Mouse (Mus musculus): ENCODE data around the gene Ccdc83. TPM values are rescaled to one million over a fixed set of nuclear protein-coding genes. Genes with fewer than 3 reads are reported as not detected.

The Ccdc83 gene
- total RNA-seq (2021): under 1 TPM; 0.24 to 0.28 TPM

DNA sequence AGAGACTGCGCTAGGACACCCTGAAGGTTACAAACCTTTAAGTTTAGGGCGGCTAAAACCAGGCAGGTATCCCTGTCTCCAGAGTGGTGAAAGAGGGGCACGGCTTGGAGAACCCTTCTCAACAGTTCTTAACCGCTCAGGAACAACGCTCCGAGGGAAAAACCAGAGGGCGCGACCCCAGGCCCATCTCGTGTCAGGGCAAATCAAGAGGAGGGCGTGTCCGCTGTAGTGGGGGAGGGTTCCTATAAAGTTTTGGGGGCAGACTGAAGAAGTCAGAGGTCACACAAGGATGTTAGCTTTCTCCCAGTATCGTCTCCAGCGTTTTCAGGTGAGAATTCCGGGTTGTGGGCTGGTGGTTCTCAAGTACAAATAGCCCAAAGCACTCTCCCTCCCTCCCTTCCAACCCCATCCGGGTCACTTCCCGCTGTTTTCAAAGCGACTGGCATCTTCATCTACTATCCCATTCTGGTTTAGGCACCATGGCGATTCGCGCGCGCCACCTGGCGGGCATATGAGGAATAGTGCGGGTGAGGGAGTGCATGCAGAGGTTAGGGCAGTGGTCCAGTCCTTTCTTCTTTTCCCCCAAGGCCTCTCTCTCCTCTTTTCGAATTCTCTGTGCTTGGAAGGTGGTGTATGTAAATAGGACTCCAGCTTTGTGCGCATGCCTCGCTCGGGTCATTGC, at the start of gene Ccdc83:
Gene Ccdc83, minus strand, starts transcription at position 489 of the 682 bp plus-strand sequence.
- intact Hi-C loops (cut with DNase I): loop anchor here (1.0 to 5.0 kb wide), 4 partner anchors 113 to 267 kb away; no protein-coding TSS in a partner anchor
- peak; percentile 82 to 83 for DNase-seq

DNA sequence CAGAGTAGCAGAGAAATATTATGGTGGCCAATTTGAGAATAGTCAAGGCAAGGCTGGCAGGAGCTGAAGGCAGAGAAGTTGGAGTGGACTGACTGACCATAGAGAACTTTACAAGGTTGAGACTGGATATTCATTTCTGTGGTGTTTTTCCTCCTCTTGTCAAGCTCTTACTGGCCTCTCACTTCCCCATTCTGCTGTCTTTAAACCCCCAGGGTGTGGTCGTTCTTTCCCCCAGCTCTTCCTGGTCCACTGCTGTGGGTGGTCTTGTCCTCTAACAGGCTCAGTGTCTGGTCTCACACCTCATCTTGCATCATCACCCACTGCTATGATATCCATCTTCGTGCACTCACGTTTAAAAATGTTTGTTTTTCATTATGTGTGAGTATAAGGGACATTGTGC, 47.8 kb upstream of the Ccdc83 start:
- no peak for DNase-seq
- intact Hi-C loops (cut with DNase I): no loop called here

DNA sequence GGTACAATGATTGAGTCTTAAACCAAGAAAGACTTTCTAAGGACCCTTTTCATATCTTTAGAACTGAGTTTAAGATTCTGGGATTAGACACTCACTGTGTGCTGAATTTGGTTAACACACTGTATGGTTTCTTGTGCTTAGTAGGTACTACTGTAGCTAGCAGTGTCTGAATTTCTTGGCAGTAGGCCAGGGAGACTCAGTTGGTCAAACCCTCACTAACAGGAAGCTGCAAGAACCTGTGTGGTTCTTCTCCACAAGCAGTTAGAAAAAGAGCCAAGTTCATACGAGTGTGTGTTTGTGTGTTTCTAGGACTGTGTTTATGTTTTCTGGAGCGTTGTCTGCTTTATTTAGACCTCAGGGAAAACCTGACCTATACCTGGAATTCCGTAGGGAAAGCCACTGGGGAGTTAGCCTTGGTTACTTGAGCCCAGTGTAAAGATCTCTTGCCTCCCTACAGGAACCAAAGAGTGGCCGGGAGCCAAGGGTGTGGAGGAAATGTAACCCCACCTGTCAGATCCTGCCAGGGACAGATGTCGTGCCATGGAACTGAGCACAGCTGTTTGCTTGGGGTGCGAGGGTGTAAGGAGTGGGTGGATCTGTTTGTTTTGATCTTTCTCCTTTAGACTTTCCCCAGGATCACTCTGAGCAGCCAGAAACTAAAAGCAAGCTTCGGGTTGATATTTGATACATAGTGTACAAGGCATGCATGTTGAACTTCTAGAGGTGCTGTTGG, 46.7 kb upstream of the Ccdc83 start:
- intact Hi-C loops (cut with DNase I): no loop called here
- DNase-seq: peak in 1 of 2 experiments; percentile 5

DNA sequence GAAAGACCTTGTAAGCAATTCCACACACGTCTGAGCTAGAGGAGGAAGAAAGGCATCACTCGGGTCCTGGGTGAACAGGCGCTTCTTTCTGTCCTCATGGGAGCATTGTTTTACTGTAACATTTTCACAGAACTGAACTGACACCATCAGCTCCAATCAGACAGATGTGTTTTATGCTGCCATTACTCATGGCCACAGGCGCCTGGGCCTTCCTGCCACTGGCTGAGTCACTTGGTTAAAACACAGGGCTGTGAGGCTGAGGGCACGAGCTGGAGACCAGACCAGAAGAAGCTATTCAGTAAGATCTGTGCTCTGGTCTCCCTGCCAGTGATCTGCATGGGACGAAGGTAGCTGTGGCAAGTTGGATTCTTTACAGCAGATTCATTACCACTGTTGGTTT, 42.4 kb upstream of the Ccdc83 start:
- intact Hi-C loops (cut with DNase I): no loop called here
- no peak for DNase-seq

DNA sequence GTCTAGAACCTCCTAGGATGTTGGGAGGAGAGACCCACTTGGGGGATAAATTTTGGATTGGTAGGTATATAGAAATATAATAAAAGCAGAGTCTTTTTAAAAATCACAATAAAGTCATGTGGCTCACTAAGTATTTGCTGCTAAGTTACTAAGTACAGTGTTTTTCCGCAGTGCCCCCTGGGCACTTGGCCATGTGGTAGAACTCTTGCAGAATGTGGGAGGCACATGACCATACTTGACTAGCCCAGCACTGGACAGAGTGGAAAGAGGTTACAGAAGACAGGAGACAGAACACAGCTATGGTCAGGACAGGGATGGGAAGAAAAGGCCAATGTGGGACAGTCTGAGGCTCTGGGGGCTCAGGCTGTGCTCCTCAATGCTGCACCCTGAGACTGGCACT, 41.4 kb upstream of the Ccdc83 start:
- no peak for DNase-seq
- intact Hi-C loops (cut with DNase I): no loop called here

DNA sequence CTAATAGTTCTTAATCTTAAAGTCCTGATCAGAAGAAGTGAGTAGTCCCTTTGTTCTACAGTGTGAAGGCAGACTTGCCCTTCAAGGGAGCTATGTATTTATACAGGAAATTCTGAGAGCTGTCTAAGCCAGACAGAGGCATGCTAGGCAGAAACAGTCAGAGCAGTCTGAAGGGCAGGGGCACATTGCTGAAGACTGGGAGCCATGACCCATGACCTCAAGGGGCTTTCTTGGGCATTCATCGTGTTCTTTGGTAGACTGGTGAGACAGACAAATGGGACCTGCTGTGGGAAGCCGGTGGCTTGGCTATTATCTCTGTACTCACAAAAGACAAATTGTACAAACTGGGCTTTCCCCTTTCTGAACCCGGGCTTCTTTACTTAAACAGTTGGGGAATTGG, 40.5 kb upstream of the Ccdc83 start:
- DNase-seq: no peak
- intact Hi-C loops (cut with DNase I): no loop called here

DNA sequence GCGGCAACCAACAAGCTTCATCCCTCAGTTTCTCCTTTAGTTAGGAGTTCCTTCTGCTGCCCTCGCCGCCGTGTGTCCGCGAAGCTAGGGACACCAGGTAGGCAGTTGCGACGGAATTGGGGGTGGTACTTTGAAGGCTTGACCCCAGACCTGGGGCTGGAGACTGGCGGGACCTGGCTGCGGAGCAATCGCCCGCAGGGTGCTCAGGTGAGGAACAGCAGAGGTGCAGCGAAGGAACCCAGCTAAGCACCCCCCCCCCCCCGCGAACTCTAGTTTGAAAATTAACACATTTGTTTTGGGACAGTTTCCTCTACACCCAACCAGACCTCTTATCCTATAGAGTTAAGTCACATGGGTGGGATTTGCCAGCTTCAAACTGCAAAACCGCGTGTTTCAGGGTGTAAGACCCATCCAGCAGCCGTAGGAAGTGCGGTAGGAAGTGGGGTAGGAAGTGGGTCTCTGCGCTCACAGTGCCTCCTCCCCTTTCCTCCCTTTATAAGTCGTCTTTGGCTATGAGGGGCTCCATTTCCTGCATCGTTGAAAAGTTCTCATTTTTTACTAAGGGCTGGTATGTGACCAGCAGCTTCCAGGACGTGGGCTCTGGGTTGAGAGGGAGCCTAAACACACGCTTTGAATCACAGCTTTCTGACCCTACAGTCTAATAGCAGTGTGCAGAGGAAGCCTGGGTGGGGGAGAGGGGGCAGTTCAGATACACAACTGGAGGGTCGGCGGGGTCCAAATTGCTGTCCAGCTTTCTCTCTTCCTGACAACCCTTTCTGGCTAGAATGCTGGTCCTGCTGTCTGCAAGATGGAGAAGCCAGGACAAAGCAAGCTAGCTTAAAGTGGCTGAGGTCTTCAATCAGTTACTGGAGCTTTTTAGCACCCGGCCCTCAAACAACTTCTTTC, 37.3 kb upstream of the Ccdc83 start:
- intact Hi-C loops (cut with DNase I): no loop called here
- no peak for DNase-seq

DNA sequence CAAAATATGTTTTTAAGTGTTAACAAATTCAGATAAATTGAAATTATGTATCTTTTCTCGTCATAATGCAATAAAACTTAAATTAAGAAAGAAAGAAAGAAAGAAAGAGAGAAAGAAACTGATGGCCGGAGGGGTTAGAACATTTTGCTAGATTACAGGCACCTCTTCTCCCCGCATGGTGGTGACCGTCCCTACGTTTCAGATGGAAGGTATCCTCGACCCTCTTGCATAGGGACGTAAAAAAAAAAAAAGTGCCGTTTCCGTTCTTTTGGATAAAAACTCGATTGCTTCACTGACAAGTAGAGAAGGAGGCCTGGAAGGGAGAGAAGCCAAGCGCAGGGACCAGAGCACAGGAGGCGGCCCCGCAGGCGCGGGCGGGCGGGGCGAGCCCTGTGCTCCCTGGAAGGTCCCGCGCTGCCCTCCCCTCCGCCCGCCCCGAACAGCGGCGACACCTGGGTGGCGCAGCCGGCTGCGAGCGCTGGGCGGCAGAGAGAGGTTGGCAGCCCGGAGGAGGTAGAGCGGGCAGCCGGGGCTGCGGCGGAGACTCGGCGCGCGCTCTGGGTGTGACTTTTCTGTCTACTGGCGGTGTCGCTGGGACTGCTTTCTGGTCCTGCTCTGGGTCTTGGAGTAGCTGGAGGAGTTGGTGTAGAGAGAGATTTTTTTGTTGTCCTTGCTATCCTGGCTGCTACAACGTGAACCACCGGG, 36.5 kb upstream of the Ccdc83 start, which contains the start of gene Sytl2:
Gene Sytl2, plus strand, starts transcription at position 311 of the 705 bp plus-strand sequence.
- intact Hi-C loops (cut with DNase I): no loop called here
- peak; percentile 49 to 57 for DNase-seq

DNA sequence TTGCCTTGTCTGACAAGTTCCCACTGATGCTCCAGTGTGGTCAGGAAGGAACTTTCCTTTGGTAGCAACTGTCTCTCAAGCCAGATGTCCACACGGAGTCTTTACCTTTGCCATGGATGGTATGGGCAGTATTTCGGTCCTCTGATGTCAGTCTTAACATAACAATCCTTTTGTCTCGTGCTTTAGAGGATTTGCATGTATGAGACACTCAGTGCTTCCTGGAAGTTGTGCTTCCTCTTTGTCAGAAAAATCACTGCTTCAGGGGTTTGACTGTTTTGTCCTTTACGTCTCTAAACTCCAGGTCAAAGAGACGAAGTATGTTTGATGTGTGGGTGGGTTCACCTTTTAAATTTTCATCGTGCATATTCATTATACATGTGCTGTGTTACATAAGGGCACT, 26.3 kb upstream of the Ccdc83 start:
- no peak for DNase-seq
- intact Hi-C loops (cut with DNase I): no loop called here

DNA sequence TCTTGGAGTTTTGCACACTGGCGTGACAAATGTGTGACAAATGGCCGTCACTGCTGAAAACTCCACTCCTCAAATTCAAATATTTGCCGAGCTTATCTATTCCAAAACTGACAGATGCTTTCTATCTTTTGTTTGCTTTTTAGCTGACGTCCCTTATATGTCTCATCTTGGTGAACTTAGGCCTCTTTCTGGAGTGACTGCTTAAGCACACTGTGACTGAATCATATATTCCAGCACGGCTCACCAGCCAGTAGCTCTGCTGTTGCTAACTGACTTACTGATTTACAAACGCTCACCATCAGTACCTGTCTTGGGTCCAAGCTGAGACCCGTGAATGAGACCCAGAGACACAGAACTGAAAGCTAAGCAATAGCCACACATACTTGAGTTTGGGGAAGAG, 19.2 kb upstream of the Ccdc83 start:
- intact Hi-C loops (cut with DNase I): no loop called here

DNA sequence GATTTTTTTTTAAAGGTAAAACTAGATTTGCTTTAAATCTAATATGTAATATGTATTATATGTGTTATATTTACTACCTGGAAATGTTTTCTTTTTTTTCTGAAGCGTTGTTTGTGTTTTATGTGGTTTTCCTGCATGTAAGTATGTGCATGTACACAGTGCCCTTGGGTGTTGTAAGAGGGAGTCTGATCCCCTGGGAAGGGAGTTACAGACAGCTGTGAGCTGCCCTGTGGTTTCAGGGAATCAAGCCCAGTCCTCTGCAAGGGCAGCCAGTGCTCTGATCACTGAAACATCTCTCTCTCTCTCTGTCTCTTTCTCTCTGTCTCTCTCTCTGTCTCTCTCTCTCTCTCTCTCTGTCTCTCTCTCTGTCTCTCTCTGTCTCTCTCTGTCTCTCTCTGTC, 17.2 kb upstream of the Ccdc83 start:
- DNase-seq: no peak
- intact Hi-C loops (cut with DNase I): no loop called here

More for the DNA sequence above, 19.2 kb upstream of the Ccdc83 start:
- no peak for DNase-seq

DNA sequence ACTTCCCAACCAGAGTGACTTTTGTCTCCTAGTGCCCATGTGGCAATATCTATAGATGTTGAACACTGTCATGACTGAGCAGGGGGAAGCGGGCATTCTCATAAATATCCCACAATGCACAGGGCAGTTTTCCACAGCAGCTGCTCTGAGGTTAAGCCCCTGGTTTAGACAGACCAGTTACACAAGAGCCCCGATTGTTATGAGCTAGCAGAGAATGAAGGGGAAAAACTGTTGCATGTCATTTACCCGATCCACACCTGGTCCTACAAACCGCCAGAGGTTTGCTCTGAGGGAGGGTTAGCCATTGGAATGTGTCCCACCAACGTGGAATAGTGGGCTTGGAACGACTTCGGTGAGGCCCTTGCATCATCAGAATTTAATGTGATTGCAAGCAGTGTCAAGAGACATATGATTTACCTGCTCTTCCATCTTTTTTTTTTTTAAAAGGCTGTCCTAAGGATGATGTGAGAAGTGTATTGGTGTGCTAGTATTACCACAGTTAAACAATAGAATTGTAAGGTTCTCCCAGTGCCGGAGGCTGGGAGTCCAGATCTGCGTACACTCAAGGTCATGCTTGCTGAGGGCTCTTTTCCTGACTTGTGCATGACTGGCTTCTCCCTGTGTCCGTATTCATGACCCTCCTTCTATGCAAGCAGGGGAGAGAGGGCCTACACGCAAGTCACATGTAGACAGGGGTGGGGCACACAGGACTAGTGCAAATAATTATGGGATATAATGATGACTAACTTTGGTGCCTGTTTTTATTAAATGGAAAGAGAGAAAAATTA, 16.4 kb upstream of the Ccdc83 start:
- no peak for DNase-seq
- intact Hi-C loops (cut with DNase I): no loop called here

DNA sequence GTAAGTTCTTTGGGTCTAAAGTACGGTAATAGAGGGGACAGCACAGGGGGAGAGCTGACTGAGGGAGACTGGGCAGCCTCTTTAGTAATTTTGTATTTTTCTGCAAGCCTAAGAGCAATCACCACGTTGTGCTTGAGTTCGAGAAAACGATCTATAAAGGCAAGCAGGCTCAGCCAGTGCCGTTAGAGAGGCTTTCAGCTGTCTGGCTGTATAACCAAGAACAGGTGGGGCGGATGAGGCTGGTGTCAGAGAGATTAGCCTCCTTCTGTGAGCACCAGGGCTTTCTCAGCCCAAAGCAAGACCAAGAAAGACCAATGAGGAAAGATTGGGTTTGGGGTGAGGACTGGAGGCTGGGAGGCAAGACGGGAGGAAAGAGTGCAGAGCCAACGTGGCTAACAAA, 15.3 kb upstream of the Ccdc83 start:
- no peak for DNase-seq

DNA sequence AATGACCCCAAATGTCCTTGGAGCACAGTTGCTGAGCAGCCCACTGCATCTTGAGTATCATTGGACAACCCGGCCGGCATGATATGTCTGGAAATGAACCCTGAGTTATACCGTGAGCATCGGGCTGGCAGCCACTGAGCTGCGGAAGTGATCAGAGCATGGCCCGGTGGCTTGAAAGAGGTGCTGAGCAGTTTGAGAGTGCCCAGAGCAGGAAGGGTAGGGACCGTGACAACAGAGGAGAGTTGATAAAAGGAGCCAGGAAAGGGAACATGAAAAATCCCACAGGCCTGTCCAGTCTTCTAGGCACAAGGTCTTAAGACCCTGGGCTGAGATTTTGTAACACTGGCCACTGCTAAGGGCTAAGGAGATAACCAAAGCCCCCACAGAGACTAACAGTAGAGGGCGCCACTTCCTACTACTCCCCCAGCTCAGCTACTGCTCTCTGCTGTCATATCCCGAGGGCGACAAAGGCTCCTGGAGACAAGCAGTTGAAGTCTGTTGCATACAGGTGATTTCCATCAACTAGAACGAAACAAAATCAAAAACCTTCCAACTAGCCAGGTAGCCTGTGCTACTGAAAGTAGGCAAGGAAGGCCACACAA, 14.8 kb upstream of the Ccdc83 start:
- DNase-seq: peak; percentile 26 to 27
- intact Hi-C loops (cut with DNase I): loop anchor here (1.0 kb wide), 1 partner anchor 130 kb away; no protein-coding TSS in a partner anchor

More for the DNA sequence above, 15.3 kb upstream of the Ccdc83 start:
- intact Hi-C loops (cut with DNase I): loop anchor here (1.0 kb wide), 1 partner anchor 129 kb away; no protein-coding TSS in a partner anchor

DNA sequence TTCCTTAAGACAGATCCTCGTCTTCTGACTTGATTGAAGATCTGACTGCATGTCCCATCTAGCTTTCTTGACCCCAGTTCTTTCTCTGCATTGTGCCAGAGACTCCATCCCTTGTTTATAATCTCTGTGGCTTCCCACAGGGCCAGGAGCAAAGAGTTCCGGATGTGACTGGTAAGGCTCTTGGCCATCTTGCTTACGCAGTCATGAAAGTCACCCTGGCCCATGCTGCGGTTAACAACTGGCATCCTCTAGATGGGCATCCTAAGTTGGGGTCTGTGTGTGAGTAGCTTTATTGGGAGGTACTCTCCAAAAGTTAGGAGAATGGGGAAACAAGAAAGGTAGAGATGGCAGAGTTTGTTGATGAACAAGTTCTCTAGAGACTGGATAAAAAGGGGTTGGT, 13.6 kb upstream of the Ccdc83 start:
- no peak for DNase-seq
- intact Hi-C loops (cut with DNase I): loop anchor here (10.0 kb wide), 1 partner anchor 226 kb away; no protein-coding TSS in a partner anchor

DNA sequence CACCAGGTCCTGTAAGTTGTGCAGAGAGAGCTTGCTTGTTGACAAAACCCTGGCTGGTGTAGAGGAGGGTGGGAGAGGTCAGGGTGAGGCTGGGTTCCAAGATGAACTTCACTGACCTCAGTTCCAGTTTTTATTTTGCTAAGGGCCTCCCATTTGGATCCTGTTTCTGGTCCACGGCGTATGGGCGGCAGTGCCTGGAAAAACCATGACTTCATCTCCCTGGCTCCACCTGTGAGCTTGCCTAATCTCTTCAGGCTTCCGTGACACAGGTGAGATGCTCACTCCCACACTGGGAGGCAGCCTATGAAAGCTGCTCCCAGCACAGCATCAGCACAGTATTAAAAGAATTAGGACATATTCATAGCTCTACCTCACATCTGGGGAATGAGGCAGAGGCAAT, 12.2 kb upstream of the Ccdc83 start:
- intact Hi-C loops (cut with DNase I): loop anchor here (10.0 kb wide), 1 partner anchor 227 kb away; no protein-coding TSS in a partner anchor

DNA sequence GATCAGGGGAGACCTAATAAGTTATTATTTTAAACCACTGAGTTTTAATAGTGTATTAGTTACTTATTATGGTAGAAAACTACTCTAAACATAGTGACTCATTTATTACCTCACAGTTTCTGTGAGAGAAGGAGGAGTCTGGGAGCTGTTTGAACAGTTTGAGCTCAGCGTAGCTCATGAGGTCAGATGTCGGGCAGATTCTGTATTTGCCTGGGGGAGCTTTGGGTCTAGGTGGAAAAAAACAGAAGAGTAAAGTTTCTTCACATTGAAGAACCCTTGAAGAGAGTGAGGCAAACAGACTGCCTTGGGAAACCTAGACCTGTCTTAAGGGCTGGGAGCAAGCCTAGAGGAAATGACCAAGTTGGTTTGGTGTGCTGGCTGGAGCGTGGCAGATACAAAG, 11.7 kb upstream of the Ccdc83 start:
- DNase-seq: no peak
- intact Hi-C loops (cut with DNase I): loop anchor here (10.0 kb wide), 1 partner anchor 228 kb away; no protein-coding TSS in a partner anchor

More for the DNA sequence above, 12.2 kb upstream of the Ccdc83 start:
- DNase-seq: no peak

DNA sequence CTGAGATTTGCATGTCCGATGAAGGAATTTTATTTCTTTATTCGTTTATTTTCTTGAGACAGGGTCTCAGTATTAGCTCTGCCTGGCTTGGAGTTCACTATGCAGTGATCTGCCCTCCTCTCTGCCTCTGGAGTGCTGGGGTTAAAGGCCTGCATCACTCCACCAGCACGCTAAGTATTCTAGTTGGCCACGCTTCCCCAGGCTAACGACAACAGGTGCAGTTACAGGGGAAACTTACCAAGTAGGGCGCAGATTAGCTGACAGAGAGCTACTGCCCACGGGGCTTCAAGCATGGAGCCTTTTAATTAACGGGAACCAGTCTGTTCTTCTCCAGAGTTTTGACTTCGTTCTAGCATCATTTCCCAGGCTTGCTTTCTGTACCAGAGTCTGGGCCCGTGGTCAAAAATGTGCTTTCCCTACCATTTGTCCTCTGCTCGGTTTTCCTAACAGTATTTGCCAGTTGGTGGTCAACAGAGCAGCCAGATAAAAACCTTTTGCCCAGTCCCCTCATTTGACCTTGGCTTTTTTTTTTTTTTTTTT, 9.1 kb upstream of the Ccdc83 start:
- DNase-seq: no peak
- intact Hi-C loops (cut with DNase I): loop anchor here (10.0 kb wide), 1 partner anchor 230 kb away; no protein-coding TSS in a partner anchor
